30 mouse cellular contexts compared by ENCODE assay signal in genomic region chr4:5335030-5335429, GRCm38 (mm10).
DNase-seq lines count a peak whose midpoint lies in the region; ATAC-seq lines count a peak whose summit lies in the region.
"Had no signal": no experiment of that assay in that cellular context is flagged by ENCODE, and none has a peak within 500 bp of the region (broad histone marks: within the 10 kb centered on the region; RNA-seq: fewer than 3 reads in every experiment).

No protein-coding gene starts in this region.

- H3K9me3 ChIP-seq in forebrain, embryonic 16.5 days (ENCODE audit: control insufficient read depth, low read length) = no peaks in the 10 kb centered on the region
- H3K9me3 ChIP-seq in forebrain, embryonic 10.5 days = no peaks in the 10 kb centered on the region
- H3K9me3 ChIP-seq: embryonic facial prominence, embryonic 10.5 days; embryonic facial prominence, embryonic 13.5 days; G1E; heart, embryonic 12.5 days; heart, embryonic 15.5 days; hindbrain, embryonic 10.5 days; hindbrain, embryonic 13.5 days; intestine, embryonic 15.5 days had no signal

- no peaks in the 10 kb centered on the region for H3K27me3 ChIP-seq in forebrain, embryonic 16.5 days (replicated peaks; ENCODE audit: control insufficient read depth, insufficient read depth, low read length)
- no peaks in the 10 kb centered on the region for H3K27me3 ChIP-seq in forebrain, embryonic 10.5 days (ENCODE audit: poor library complexity, severe bottlenecking)
- H3K27me3 ChIP-seq: CH12.LX; embryonic facial prominence, embryonic 13.5 days; heart, embryonic 15.5 days; hindbrain, embryonic 13.5 days; intestine, embryonic 15.5 days had no signal

- H3K9ac ChIP-seq in forebrain, embryonic 16.5 days (replicated peaks; ENCODE audit: low read depth, low read length) = no peak overlapping the region
- H3K9ac ChIP-seq: embryonic facial prominence, embryonic 13.5 days; heart, embryonic 12.5 days; heart, embryonic 15.5 days; hindbrain, embryonic 13.5 days; intestine, embryonic 15.5 days had no signal

- DNase-seq in forebrain, embryonic 10.5 days (ENCODE audit: extremely low spot score, low spot score) = no peak
- DNase-seq in left cerebral cortex, adult 11 months (ENCODE audit: low spot score) = peak; percentile 4
- no peak for DNase-seq in left cerebral cortex, postnatal 36 days (ENCODE audit: low spot score in 2 of 2)
- peak; percentile 39 for DNase-seq in brain, adult 2 months (ENCODE audit: low read depth, low spot score)
- DNase-seq in thymus, postnatal 0 days (ENCODE audit: low spot score) = no peak
- DNase-seq: adrenal gland, adult 2 months; adrenal gland, postnatal 14 days; B cell, adult 2 months; cerebellum, adult 11-12 months; cerebellum, adult 8-10 months; cerebellum, postnatal 10 days; cerebellum, postnatal 36 days; embryo, embryonic 11 days; gastrocnemius, postnatal 25 days; heart, adult 18-20 months; heart, postnatal 10 days; heart, postnatal 36 days; kidney, adult 11 months had no signal

- H3K4me3 ChIP-seq in forebrain, embryonic 16.5 days (replicated peaks; ENCODE audit: low read length) = no peak overlapping the region
- no peak overlapping the region for H3K4me3 ChIP-seq in forebrain, embryonic 10.5 days
- H3K4me3 ChIP-seq: embryonic facial prominence, embryonic 10.5 days; embryonic facial prominence, embryonic 13.5 days; erythroblast, embryonic 14.5 days; heart, embryonic 12.5 days; heart, embryonic 15.5 days; hindbrain, embryonic 10.5 days; hindbrain, embryonic 13.5 days; intestine, embryonic 15.5 days had no signal

- intact Hi-C loops in left cerebral cortex, postnatal 36 days (cut with DNase I) = no loop called here

- H3K4me2 ChIP-seq in forebrain, embryonic 16.5 days (ENCODE audit: low read length) = no peak overlapping the region
- H3K4me2 ChIP-seq: embryonic facial prominence, embryonic 13.5 days; heart, embryonic 12.5 days; heart, embryonic 15.5 days; hindbrain, embryonic 13.5 days; intestine, embryonic 15.5 days had no signal

- H3K27ac ChIP-seq in forebrain, embryonic 16.5 days (ENCODE audit: low read length) = no peak overlapping the region
- no peak overlapping the region for H3K27ac ChIP-seq in forebrain, embryonic 10.5 days
- H3K27ac ChIP-seq: embryonic facial prominence, embryonic 10.5 days; embryonic facial prominence, embryonic 13.5 days; heart, embryonic 15.5 days; hindbrain, embryonic 10.5 days; hindbrain, embryonic 13.5 days; intestine, embryonic 15.5 days had no signal

- 81% methylated on average over 2 of the region's 2 CpGs for WGBS in forebrain, embryonic 16.5 days
- 87% methylated on average over 2 of the region's 2 CpGs for WGBS in forebrain, embryonic 10.5 days

- H3K4me1 ChIP-seq in forebrain, embryonic 16.5 days (replicated peaks; ENCODE audit: control insufficient read depth, insufficient read depth, low read length) = no peaks in the 10 kb centered on the region
- no peaks in the 10 kb centered on the region for H3K4me1 ChIP-seq in forebrain, embryonic 10.5 days
- H3K4me1 ChIP-seq: embryonic facial prominence, embryonic 10.5 days; embryonic facial prominence, embryonic 13.5 days; heart, embryonic 12.5 days; heart, embryonic 15.5 days; hindbrain, embryonic 10.5 days; hindbrain, embryonic 13.5 days; intestine, embryonic 15.5 days had no signal

- peak; percentile 40; the same call in 1 of the 2 replicates for ATAC-seq in forebrain, embryonic 16.5 days
- ATAC-seq: hindbrain, embryonic 16.5 days; intestine, embryonic 15.5 days had no signal

- H3K36me3 ChIP-seq in forebrain, embryonic 16.5 days (ENCODE audit: control insufficient read depth, insufficient read depth) = no peaks in the 10 kb centered on the region
- H3K36me3 ChIP-seq in forebrain, embryonic 10.5 days (replicated peaks) = no peaks in the 10 kb centered on the region
- H3K36me3 ChIP-seq: embryonic facial prominence, embryonic 10.5 days; embryonic facial prominence, embryonic 13.5 days; G1E; heart, embryonic 12.5 days; heart, embryonic 15.5 days; hindbrain, embryonic 10.5 days; hindbrain, embryonic 13.5 days; intestine, embryonic 15.5 days had no signal

Comparison
In these comparisons a context has a peak if more than half of its experiments do, and no peak if none do; other contexts are left out.
1. DNase-seq: peak in left cerebral cortex, adult 11 months (single experiment) and brain, adult 2 months (single experiment); none in forebrain, embryonic 10.5 days (single experiment), left cerebral cortex, postnatal 36 days (0 of 2) and thymus, postnatal 0 days (single experiment).